Mouse (Mus musculus) spleen, adult 2 months (tissue): ENCODE results near the gene Gm10142.

Experiments
- CTCF ChIP-seq: fragments of 200-500 bp; IDR thresholded peaks from 2 replicates; pipeline ENCODE4 v1.5.1; 2011; ENCODE audit warnings: mild to moderate bottlenecking, inconsistent platforms; ENCODE audit not compliant: insufficient read depth, insufficient read length, insufficient replicate concordance; ENCODE audit errors: extremely low read depth
- POLR2A ChIP-seq: fragments of 200-500 bp; IDR thresholded peaks from 2 replicates; pipeline ENCODE4 v1.6.1; 2011; ENCODE audit warnings: low read depth, low read length, inconsistent platforms

DNA sequence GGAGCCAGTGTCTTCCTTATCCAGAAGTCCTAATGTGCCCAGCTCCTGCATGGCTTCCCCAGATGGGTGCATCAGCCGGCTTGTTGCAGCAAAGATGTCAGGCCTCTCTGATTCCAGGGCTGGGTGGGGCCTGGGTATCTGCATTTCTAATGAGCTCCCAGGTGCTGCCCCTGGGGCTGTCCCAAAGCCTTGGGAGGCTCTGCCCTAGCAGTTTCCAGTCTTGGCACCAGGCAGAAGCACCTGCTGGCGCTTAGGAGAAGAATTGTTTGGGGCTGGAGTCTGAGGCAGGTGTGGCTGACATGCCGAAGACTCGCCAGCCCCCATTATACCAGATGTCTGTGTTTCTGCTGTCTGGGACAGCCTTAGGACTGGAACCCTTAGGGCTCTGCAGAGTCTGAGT is 44.9 kb upstream of the Gm10142 start:
- TF ChIP-seq CTCF (no peak), POLR2A (no peak)
